Mouse (Mus musculus) bone marrow, adult 2 months (tissue): Measurements from ENCODE around the gene Ptprm.

Experiments
- CTCF ChIP-seq: fragments of 200-500 bp; IDR thresholded peaks from 2 replicates; pipeline ENCODE4 v1.5.1; 2011; ENCODE audit warnings: low read length, control low read depth; ENCODE audit not compliant: control insufficient read depth, insufficient read depth
- POLR2A ChIP-seq: fragments of 200-500 bp; IDR thresholded peaks from 2 replicates; pipeline ENCODE4 v1.6.1; 2011; ENCODE audit warnings: low read depth, mild to moderate bottlenecking, control low read depth, low read length, borderline replicate concordance; ENCODE audit not compliant: control insufficient read depth

- no peak for TF ChIP-seq POLR2A
- TF ChIP-seq CTCF: no peak
Measured at GRCm38 (mm10) chr17:66815921-66816320, 538.3 kb downstream of the Ptprm start.
